Mouse (Mus musculus): Measurements from ENCODE around the gene Cdkn1a.

GRCm38 (mm10) chr17:29067847-29068246 lies 22.9 kb upstream of the Cdkn1a start:
- TF ChIP-seq CTCF (IDR thresholded peaks at IDR 0.05; ENCODE audit: extremely low read depth, insufficient read depth, insufficient read length, insufficient replicate concordance) (no peak), POLR2A (IDR thresholded peaks at IDR 0.05; ENCODE audit: low read depth, low read length) (no peak)

Data from spleen, adult 2 months (tissue).